Mouse (Mus musculus) olfactory bulb, adult 2 months (tissue): ENCODE data around the gene Hsf2.

Experiments
- CTCF ChIP-seq: fragments of 200-500 bp; IDR thresholded peaks from 2 replicates; pipeline ENCODE4 v1.5.1; 2012; ENCODE audit warnings: low read depth, mild to moderate bottlenecking, low read length, moderate library complexity; ENCODE audit not compliant: insufficient read depth
- POLR2A ChIP-seq: fragments of 200-500 bp; IDR thresholded peaks from 2 replicates; pipeline ENCODE4 v1.6.1; 2012; ENCODE audit warnings: mild to moderate bottlenecking, low read depth, low read length, moderate library complexity; ENCODE audit not compliant: insufficient read depth

GRCm38 (mm10) chr10:57486542-57487071, 422 bp downstream of the Hsf2 start:
- TF ChIP-seq CTCF (no peak), POLR2A (no peak)
